Mouse (Mus musculus): ENCODE measurements at regions not wholly inside any gene's neighbourhood (a gene's known extent, or its start where the extent isn't known, plus 50 kb on each side); places are given as distances from the start of the nearest gene placed in this dataset.

DNA sequence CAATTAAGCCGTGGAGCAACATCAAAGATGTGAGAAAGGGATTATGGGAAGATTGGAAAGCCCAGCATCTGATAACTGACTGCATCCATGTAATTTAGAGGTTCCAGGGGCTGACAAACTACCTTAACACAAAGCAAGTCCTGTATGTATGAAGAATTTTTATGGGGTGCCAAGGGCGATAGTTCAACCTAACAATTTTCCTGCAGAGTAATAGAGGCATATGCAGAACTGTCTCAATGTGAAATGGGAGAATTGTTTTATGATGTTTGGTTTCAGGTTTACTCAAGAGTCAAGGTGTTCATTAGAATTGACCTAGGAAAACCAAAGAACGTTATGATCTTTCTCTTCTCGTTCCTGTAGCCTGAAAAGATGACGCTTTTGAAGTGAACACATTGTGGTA, 184.1 kb downstream of the Ptprc start:
- TF ChIP-seq RAD21 (IDR thresholded peaks at IDR 0.05; ENCODE audit: low read depth, low read length) (no peak), MYC (IDR thresholded peaks at IDR 0.05; ENCODE audit: low read depth, low read length) (no peak), CHD2 (IDR thresholded peaks at IDR 0.05; ENCODE audit: low read length) (no peak), PAX5 (IDR thresholded peaks at IDR 0.05; ENCODE audit: low read length) (no peak), POLR2A (IDR thresholded peaks at IDR 0.05; ENCODE audit: low read depth, low read length) (no peak), USF2 (conservative IDR thresholded peaks at IDR 0.05; ENCODE audit: low read depth, low read length) (no peak), ZNF384 (IDR thresholded peaks at IDR 0.05; ENCODE audit: low read depth, low read length) (no peak), POLR2AphosphoS2 (IDR thresholded peaks at IDR 0.05; ENCODE audit: low read depth, low read length) (no peak), JUN (IDR thresholded peaks at IDR 0.05; ENCODE audit: insufficient read depth, low read depth, low read length) (no peak), NELFE (IDR thresholded peaks at IDR 0.05; ENCODE audit: low read depth, low read length) (no peak), SIN3A (IDR thresholded peaks at IDR 0.05; ENCODE audit: low read length) (no peak), MAX (IDR thresholded peaks at IDR 0.05; ENCODE audit: low read length) (no peak), MXI1 (IDR thresholded peaks at IDR 0.05; ENCODE audit: low read depth, low read length) (no peak), UBTF (IDR thresholded peaks at IDR 0.05; ENCODE audit: low read depth, low read length) (no peak), E2F4 (IDR thresholded peaks at IDR 0.05; ENCODE audit: insufficient replicate concordance, low read depth, low read length) (no peak), CTCF (conservative IDR thresholded peaks at IDR 0.05 in 1 of 2, IDR thresholded peaks at IDR 0.05 in 1 of 2; ENCODE audit: low read depth in 2 of 2, low read length in 2 of 2) (no peak), NRF1 (IDR thresholded peaks at IDR 0.05; ENCODE audit: low read depth, low read length) (no peak), TCF12 (IDR thresholded peaks at IDR 0.05; ENCODE audit: low read depth, low read length) (no peak), MAZ (IDR thresholded peaks at IDR 0.05; ENCODE audit: low read depth, low read length) (no peak), BHLHE40 (IDR thresholded peaks at IDR 0.05; ENCODE audit: low read depth, low read length) (no peak)

DNA sequence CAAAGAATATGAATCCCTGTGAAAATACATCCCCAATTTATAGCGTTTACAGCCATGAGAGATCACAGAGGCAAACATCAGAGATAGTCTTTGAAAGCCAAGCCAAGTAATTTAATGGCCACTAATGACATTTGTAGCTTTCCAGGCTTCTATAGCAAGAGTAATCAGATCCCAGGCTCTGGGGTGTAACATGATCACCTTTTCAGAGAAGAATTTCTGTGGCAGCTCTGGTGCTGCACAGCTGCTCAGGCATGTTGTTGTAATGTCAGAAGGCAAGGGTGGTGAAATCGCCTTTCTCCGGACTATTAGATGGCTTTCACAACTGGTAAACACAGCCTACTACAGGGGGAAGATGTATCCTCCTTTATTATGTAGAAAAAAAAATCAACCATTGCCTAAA, 202.1 kb downstream of the Ptprc start:
- no peaks in the 10 kb centered on the region for H3K9me3 ChIP-seq (replicated peaks; ENCODE audit: low read length)
- H3K36me3 ChIP-seq (replicated peaks in 1 of 2; ENCODE audit: control insufficient read depth in 1 of 2, insufficient read depth in 1 of 2, low read length in 1 of 2): no peaks in the 10 kb centered on the region
- no peaks in the 10 kb centered on the region for H3K79me2 ChIP-seq (replicated peaks; ENCODE audit: control insufficient read depth, extremely low read depth, insufficient read depth, poor library complexity, severe bottlenecking)
- no peak overlapping the region for H3K4me3 ChIP-seq (replicated peaks in 1 of 3; ENCODE audit: low read depth in 2 of 3, low read length in 2 of 3, poor library complexity in 1 of 3)
- in situ Hi-C loops (cut with MboI; ENCODE audit: low pct_ligation_motif_present, low pct_unique_long_range_greater_than_20kb, low sequenced_read_pairs) (no loop called here), dilution Hi-C loops (cut with MboI; ENCODE audit: extremely low pct_ligation_motif_present, extremely low pct_unique_long_range_greater_than_20kb, low sequenced_read_pairs) (no loop called here)
- no peaks in the 10 kb centered on the region for H3K27me3 ChIP-seq (replicated peaks)
- DNase-seq (ENCODE audit: extremely low read depth): no peak
- no peak overlapping the region for H3K9ac ChIP-seq (ENCODE audit: insufficient read depth, low read depth)
- TF ChIP-seq ZKSCAN1 (IDR thresholded peaks at IDR 0.05; ENCODE audit: borderline replicate concordance, low read depth, low read length) (no peak), JUND (conservative IDR thresholded peaks at IDR 0.05; ENCODE audit: low read depth, low read length) (no peak), TBP (conservative IDR thresholded peaks at IDR 0.05; ENCODE audit: low read depth, low read length) (no peak), CHD2 (IDR thresholded peaks at IDR 0.05; ENCODE audit: low read length) (no peak), NRF1 (IDR thresholded peaks at IDR 0.05; ENCODE audit: low read depth, low read length) (no peak), SIN3A (IDR thresholded peaks at IDR 0.05; ENCODE audit: low read length) (no peak), MAZ (IDR thresholded peaks at IDR 0.05; ENCODE audit: low read depth, low read length) (no peak), RCOR1 (conservative IDR thresholded peaks at IDR 0.05; ENCODE audit: low read depth, low read length) (no peak), JUN (IDR thresholded peaks at IDR 0.05; ENCODE audit: insufficient read depth, low read depth, low read length) (no peak), POLR2A (IDR thresholded peaks at IDR 0.05; ENCODE audit: low read depth, low read length) (no peak), ZNF384 (IDR thresholded peaks at IDR 0.05; ENCODE audit: low read depth, low read length) (no peak), ETS1 (conservative IDR thresholded peaks at IDR 0.05; ENCODE audit: low read depth, low read length) (no peak), UBTF (IDR thresholded peaks at IDR 0.05; ENCODE audit: low read depth, low read length) (no peak), PAX5 (IDR thresholded peaks at IDR 0.05; ENCODE audit: low read length) (no peak), HCFC1 (IDR thresholded peaks at IDR 0.05; ENCODE audit: low read depth, low read length) (no peak)
- no peak overlapping the region for H3K27ac ChIP-seq (ENCODE audit: insufficient read depth, low read depth)
- peaks cover 3 to 16% of the 10 kb centered on the region in 2 experiments; a peak in 2 of 4 replicates for H3K4me1 ChIP-seq (ENCODE audit: control insufficient read depth in 1 of 2, insufficient read depth in 2 of 2)
- no peak overlapping the region for H3K4me2 ChIP-seq (ENCODE audit: insufficient read depth, low read depth, poor library complexity, severe bottlenecking)

More for the DNA sequence above, 184.1 kb downstream of the Ptprc start:
- no peak overlapping the region for H3K9ac ChIP-seq (ENCODE audit: insufficient read depth, low read depth)
- no peaks in the 10 kb centered on the region for H3K27me3 ChIP-seq (replicated peaks)
- DNase-seq (ENCODE audit: extremely low read depth): no peak
- dilution Hi-C loops (cut with MboI; ENCODE audit: extremely low pct_ligation_motif_present, extremely low pct_unique_long_range_greater_than_20kb, low sequenced_read_pairs) (no loop called here), in situ Hi-C loops (cut with MboI; ENCODE audit: low pct_ligation_motif_present, low pct_unique_long_range_greater_than_20kb, low sequenced_read_pairs) (no loop called here)
- H3K4me3 ChIP-seq (replicated peaks in 1 of 3; ENCODE audit: low read depth in 2 of 3, low read length in 2 of 3, poor library complexity in 1 of 3): no peak overlapping the region
- H3K9me3 ChIP-seq (replicated peaks; ENCODE audit: low read length): no peaks in the 10 kb centered on the region
- no peak overlapping the region for H3K4me2 ChIP-seq (ENCODE audit: insufficient read depth, low read depth, poor library complexity, severe bottlenecking)
- H3K36me3 ChIP-seq (replicated peaks in 1 of 2; ENCODE audit: control insufficient read depth in 1 of 2, insufficient read depth in 1 of 2, low read length in 1 of 2): no peaks in the 10 kb centered on the region
- peaks cover 0 to 7% of the 10 kb centered on the region in 2 experiments; a peak in 1 of 4 replicates for H3K4me1 ChIP-seq (ENCODE audit: control insufficient read depth in 1 of 2, insufficient read depth in 2 of 2)
- H3K79me2 ChIP-seq (replicated peaks; ENCODE audit: control insufficient read depth, extremely low read depth, insufficient read depth, poor library complexity, severe bottlenecking): no peaks in the 10 kb centered on the region
- no peak overlapping the region for H3K27ac ChIP-seq (ENCODE audit: insufficient read depth, low read depth)
